Mouse (Mus musculus): Measurements from ENCODE around the gene Utrn.
A peak's percentile ranks its signal among the peaks of the same experiment; 100 is the strongest.

The Utrn gene

DNA sequence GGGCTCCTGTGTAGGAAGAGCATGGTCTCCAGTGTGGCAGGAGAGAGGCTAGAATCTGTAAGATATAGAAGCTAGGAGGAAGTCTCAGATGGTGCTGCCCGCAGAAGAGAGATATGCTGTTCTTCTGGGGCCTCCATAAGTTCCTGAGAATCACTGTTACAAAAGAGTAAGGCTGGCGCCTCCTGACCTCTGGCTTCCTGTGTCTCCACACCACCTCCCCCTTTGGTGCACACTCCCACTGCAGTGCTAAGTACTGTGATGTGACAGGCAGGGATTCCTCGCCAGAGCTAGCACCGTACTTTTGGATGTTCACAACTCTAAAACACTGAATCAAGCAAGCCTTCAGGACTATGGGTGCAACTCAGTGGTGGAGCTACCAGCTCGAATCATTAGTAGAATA is 140.1 kb downstream of the Utrn start:
- no peak for DNase-seq (ENCODE audit: low spot score)

DNA sequence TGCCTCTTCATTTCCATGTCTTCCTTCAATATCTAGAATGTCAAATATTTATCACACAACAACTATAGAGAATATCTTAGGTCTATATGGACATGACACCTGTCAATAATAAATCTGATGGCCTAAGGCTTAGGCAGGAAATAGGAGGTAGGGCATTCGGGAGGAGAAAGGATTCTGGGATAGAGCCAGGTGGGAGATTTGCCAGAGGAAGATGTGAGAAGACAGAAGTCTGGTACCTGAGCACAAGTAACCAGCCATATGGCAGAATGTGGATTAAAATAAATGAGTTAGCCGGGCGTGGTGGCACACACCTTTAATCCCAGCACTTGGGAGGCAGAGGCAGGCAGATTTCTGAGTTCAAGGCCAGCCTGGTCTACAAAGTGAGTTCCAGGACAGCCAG is 141.3 kb downstream of the Utrn start:
- DNase-seq (ENCODE audit: low spot score), result no peak

DNA sequence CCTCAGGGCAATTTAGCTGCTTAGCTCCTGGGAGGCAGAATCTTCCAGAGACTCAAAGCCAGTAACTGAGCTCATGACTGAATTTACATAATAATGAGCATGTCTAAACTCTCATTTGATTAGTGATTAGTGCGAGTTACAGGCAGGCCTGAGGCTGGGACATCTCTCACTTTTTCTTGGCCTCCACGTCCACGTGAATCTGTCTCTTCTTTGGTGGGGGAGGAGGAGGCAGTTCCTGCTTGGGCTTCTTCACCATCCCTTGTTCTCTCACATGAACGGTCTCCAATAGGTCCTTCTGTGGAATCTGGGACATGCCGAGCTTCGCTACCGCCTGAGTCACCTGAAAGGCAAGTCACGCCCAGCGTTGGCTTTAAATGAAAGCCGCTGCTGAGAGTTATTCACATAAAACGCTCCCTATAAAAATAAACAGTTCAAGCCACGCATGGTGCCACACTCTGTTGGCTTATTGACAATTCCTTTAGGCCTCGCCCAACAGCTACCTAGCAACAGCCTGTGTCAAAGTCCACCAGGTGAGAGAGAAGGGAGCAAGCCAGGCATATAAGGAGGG is 143.0 kb downstream of the Utrn start:
- DNase-seq (ENCODE audit: low spot score), result no peak

DNA sequence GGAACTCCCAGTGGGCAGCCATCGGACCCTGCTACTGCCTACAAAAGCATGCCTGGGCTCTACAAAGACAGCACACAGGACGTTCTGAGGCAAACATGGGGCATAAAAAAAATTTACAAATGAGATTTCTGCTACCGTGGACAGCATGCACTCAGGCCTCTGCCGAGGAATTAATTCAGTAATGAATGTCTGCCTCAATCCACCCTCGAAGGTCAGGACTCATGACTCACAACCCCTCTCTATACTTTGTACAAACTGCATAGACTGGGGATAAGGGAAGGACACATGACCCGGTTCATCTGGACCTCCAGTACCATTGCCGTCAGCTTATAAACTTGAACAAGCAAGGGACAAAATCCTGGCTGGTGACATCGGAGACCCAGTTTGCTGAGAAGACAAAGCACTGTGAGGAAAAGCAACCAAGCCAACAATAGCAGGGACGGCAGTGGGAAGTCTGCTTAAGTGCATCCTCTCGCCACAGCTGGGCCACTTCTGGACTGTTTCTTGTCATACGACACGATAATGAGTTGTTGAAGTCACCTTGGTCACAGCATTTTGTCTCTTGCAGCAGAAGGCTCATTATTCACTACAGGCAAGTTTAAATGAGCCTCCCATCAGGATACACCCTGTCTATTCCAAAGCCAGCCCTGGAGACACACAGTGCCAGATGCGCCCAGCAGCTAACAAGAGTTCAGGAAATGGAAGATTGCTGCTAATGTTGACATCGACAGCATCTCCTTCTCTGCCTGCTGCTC is 144.7 kb downstream of the Utrn start:
- DNase-seq (ENCODE audit: low spot score), result no peak

DNA sequence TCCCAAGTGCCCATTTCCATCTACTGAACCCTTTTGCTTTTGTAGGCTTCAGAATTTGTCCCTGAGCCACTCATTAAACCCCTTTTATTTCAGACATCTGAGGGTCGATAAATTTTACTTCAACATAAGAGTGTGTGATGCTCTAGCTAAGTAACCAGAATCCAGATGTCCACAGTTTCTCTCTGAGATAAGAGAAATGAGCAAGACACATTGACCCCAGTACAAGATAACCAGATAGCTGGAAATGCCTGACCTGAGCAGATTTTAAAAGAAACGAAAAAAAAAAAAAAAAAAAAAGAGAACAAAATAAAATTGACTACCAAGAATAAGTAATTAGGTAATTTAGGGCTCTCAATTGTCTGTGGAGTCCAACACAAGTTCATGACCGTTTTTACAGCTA is 145.9 kb downstream of the Utrn start:
- no peak for DNase-seq (ENCODE audit: low spot score)

DNA sequence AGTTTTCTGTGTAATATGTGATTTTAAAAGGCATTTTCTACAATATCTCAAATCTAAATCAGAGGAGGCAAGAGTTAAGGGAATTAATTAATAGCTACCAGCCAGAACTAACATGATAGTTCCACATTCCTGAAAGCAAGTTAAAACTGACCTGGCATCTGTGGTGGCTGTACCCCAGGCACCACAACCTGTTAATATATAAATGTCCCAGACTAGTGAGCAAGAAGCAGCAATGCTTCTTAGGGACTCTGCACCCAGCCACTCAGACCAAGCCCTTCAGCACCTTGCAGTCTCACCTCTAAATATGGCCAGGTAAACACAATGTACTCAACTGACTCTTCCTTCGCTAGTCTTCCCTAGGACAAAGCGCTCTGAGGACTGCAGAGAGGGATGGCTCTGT is 147.1 kb downstream of the Utrn start:
- no peak for DNase-seq (ENCODE audit: low spot score)

DNA sequence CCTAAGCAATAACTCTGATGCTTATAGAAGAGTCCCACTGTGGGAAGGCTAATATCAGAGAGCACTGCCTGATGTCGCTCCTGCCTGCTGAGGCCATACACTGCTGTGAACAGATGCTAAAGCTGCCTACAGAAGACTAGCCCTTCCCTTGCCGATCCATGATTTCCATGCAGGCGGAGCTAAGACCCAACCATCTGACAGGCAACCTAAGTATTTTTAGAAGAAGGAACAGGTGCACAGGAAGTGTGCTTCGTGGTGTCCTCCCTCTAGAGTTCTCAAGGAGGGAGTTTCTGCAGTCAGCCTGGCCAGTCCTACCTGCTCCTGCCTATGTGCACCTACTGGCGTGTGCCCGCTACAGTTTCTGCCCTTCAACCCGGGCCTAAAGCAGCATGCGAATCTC is 150.8 kb downstream of the Utrn start:
- no peak for DNase-seq (ENCODE audit: low spot score)

DNA sequence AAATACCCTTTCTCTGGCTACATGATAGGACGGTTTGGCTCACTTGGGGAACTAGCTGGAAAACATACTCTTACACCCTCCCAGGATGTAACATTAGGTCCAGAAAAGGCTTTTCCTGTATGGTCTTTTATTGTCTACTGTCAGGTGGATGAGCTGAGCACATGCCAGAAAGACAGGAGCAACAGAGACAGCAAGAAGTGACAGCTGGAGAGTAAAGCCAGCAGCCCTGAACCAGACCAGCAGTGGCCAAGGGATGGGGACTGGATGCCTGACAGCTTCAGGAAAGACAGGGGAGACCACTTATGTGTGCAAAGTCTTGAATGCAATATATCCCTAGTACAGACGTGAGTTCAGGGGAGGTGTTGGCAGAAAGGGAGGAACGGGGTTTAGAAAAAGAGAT is 151.8 kb downstream of the Utrn start:
- no peak for DNase-seq (ENCODE audit: low spot score)

DNA sequence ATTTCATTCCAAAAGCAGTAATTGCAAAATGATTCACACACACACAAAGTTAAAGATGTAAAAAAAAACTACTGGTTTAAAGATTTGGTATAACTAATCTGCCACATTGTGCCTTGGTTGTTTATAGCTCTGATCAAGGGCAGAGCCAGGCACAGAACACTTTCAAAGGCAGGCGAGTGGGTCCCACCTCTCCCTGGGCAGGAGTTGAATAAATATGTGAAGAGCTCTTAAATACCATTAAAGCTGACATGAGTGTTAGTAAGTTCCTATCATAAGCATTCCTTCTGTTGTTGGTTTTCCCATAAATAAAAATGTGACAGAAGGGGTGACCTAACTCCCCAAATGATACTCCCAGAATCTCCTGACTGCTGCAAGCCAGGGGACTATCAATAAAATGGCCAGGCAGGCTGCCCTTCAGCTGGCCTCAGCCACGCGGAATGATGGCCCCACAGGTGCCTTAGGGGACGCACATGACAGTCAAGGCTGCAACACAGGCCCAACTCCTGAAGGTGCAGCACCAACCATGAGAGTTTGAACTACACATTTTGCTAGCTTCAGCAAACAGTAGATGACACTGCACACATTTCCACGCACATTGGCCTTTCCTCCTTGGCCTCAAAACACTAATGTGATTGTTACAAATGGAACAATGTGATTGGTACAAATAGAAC is 152.4 kb downstream of the Utrn start:
- no peak for DNase-seq (ENCODE audit: low spot score)

DNA sequence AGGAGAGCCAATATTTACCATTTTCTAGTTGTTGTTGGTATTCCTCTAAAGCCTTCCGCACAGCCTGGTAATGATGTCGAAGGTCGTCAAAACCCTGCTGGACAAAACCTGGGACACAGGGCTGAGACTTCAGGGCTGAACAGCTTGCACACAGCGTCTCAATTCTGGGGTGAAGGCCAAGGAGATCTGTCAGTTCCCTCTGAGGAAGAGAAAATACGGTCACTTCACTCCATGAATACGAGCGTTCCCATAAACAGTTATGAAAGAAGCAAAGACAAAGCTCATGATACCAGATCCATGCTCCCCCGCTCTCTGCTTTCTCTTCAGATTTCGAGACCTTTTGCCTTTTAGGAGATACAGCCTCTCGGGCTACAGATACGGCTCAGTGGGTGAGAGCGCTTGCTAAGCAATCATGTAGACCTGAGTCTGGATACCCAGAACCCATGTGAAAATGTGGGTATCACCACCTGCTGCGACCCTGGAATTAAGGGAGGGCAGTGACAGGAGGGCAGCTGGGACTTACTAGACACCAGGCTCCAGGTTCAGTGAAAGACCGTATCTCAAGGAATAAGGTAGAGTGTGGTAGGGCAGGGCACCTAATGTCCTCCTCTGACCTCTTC is 155.8 kb downstream of the Utrn start:
- DNase-seq (ENCODE audit: low spot score), result no peak

DNA sequence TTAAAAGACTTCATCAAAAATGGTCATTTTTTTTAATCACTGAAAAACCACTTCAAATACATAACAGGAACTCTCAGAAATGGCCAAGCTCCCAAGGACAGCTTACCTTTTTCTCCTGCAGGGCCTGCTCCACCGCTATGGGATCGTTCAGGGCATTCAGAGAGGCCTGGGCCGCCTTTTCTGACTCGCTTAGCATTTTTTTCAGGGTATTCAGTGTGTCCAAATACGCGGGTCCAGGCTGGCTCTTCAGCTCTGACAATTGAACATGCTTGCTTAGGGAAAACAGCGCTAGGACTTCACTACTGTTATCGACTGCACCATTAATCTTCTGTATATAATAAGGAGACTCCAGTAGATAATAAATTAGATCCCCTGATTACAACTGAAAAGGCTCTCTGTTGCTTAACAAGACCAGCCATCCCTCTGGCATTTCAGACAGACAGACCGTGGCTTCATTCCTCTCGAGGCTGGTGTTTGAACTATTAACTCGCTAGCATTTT is 157.8 kb downstream of the Utrn start:
- no peak for DNase-seq (ENCODE audit: low spot score)

DNA sequence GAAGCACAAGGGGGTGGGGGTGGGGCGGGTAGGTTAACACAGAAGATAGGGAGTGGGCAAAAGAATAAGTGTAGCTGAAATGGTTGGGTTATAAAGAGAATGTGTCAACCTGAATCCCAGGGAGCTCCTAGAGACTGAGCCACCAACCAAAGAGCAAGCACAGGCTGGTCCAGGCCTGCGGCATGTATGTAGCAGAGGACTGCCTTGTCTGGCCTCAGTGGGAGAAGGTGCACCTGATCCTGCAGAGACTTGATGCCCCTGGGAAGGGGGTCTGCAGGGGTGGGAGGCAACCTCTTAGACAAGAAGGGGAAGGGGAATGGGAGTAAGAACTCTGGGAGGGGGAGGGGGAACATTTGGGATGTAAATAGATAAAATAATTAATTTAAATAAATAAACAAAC is 162.6 kb downstream of the Utrn start:
- DNase-seq (ENCODE audit: low spot score), result no peak

DNA sequence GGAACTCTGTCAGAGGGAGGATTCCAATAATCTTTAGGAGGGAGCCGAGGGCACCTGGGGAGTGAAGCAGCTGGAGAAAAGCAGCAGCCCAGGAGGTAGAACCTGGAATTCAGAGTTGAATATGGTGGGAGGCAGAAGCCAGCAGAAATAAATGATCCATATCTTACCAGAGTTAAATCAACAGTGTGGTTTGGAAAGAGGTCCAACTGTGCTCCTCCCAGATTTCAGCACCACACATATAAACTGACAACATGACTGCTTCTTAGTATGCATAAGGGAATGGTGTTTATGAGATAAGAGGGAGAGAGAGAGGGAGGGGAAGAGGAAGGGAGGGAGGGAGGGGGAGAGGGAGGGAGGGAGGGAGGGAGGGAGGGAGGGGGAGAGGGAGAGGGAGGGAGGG is 163.2 kb downstream of the Utrn start:
- DNase-seq (ENCODE audit: low spot score), result no peak

DNA sequence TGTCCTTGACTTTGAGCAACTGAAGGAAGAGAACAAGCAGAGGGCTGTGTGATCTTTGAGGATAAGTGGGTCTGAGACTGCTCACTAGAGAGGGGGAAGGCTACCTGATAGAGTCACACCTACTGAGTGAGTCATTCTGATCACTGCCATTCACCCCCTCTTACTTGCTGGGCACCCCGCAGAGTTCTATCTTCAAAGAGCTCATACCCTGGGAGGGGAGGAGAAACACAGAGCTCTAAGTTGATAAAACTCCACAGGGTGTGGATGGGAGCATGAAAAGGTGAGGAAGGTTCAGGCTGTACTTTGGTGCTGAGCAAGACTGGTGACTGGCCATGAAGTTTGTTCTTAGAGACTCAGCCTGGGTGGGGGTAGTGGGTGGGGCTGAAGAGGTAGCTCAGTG is 164.9 kb downstream of the Utrn start:
- DNase-seq (ENCODE audit: low spot score), result no peak

DNA sequence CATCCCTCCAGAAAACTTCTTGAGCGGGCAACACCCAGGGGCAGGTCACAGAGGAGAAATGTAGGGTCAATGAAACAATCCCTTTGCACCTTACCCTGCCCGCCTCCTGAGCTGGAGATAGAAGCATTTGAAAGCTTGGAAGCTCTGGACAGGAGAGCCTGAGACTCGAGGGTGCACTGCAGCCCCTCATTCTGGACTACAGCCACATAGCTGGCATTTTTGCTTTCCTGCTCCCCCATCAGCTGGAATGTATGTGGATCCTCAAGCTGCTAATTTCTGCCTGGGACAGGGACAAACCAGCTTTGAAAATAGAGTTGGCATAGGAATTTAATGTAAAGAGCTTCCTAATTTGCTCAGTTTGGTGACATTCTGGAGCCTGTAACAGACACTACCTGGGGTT is 165.6 kb downstream of the Utrn start:
- peak; percentile 20 for DNase-seq (ENCODE audit: low spot score)

DNA sequence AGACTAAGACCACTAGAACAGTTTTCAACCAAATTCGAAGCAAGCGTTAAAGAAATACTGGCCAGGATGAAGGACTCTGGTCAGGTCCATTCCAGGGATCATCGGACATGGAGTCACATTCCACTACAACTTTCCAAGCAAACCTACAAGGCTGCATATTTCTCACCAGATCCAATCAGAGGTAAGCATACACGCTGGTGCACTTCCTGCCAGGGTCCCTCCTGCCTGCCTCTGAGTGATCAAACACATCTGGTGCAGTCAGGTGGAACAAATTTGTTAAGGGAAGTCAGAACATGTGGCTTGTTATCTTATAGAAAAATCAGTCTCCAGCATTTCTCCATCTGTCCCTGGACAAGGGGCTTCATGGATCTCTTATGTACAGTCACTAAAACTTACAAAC is 167.0 kb downstream of the Utrn start:
- DNase-seq (ENCODE audit: low spot score), result peak; percentile 24

DNA sequence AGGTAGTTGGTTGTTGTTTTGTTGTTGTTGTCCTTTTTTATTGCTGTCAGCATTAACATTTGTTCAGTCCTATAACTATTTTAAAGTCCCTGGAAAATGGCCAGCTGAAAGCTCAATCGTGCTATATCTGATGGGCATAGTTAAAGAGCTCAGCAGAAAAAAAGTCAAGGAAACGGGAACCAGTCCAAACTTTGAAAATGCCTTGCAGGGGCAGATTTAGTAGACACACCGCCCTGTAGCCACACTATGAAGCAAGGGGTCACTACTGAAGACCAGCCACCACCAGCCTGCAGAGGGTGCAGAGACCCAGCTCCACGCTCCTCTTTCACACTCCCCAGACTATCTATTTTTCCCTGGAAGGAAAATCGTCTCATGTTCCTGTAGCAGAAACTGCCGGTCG is 167.5 kb downstream of the Utrn start:
- DNase-seq (ENCODE audit: low spot score), result no peak

DNA sequence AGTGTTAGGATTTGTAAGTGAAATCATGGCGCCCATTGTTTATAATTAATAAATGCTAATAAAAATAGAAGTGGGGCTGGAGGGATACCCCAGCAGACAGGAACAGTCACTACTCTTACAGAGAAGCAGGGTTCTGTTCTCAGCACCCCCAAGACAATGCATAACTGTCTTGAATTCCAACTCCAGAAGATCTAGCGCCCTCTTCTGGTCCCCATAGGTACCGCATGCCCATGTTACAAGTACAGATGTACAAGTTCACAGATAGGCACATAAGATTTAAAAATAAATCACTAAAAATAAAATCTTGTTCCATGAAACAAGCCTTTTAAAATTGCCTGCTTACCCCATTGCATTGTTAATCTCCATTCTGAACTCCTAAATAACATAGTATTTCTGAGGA is 168.6 kb downstream of the Utrn start:
- DNase-seq (ENCODE audit: low spot score), result no peak

DNA sequence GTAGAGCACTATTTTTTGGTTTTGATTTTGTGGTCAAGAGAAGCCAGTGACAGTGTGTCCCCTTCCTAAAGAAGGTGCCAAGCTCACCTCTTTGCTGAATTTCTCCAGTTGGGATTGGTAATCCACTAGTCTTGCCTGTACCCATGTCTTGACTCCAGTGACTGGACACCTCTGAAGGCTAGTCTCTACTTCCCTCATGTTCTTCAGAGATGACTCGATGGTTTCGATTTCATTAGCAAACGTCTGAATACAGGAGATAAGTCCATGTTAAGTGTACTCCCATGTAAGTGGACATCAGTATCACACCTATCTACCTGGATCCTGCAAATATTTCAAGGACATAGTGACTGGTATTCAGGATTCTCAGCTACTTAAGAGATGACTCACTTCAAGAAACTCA is 171.3 kb downstream of the Utrn start:
- DNase-seq (ENCODE audit: low spot score), result no peak

DNA sequence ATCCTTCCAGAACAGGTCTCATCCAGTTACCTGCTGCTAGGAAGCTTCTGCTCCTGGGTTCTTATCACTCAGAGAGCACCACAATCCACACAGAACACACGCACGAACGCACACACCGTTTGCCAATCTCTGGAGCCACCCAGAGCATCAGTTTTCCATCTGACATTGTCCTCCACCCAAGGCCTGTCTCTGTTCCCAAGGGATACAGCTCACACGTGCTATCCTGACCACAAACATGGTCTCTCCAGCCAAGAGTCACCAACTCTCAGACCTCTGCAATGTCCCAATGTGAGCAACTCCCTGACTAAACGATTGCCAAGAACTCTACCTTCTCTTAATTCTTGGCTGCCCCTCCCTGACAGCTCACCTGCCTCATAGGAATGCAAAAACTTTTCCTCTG is 172.5 kb downstream of the Utrn start:
- no peak for DNase-seq (ENCODE audit: low spot score)

DNA sequence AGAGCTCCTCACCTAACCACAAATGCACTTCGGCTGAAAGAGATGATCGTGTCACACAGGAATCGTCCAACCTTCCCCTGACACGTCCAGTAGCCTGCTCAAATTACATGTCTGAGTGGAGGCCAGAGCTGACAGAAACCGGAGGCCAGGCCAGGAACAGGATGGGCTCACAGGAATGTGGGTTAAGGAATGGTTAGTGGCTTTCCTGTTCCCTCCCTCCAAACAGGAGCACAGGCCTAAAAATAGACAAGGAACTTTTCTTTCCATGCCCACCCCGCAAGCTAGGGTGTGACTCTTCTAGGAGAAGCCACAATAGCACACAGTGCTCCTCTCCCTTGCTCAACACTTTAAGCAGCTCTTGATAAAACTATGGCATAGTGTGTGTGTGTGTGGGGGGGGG is 174.4 kb downstream of the Utrn start:
- DNase-seq (ENCODE audit: low spot score), result peak; percentile 68

DNA sequence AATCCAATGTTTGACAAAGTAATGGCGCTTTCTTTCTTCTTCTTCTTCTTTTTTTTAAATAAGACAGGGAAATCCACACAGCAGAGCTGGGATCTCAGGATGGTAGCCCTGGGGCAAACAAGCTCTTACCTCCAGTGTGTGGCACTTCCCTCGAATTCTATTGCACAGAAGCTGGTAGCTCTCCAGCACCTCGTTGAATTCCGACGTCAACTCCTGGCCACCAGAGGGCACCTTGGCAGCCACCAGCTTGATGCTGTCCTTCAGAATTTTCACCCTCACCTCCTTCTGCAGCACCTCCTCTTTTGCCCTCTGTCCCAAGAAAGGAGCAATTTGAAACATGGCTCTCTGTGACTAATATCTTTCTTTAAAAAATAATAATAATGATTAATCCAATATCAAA is 178.6 kb downstream of the Utrn start:
- peak; percentile 81 for DNase-seq (ENCODE audit: low spot score)

DNA sequence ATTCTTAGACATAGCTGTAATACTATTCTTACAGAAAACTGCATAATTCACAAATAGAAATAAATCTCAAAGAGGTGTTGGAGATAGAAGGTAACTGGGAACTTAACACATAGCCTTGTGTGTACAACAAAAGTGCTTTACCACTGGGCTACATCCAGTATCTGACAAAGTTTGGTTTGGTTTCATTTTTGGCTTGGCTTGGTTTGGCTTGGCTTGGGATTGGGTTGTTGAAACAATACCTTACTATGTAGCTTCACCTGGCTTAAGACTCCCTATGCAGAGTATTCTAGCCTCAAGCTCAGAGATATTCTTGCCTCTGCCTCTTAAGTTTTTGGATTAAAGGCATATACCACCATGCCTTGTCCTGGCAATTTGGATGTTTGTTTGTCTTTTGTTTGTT is 183.5 kb downstream of the Utrn start:
- DNase-seq (ENCODE audit: low spot score), result no peak
